Mouse (Mus musculus) adrenal gland, postnatal 4 days (tissue): Measurements from ENCODE around the gene Acss2. TPM values are rescaled to one million over a fixed set of nuclear protein-coding genes. Genes with fewer than 3 reads are reported as not detected.

Source experiments
- DNase-seq, 2 experiments: peaks; one replicate each; pipeline ENCODE4 v3.0.0; 2021 to 2022; ENCODE audit warnings: low spot score in 2 of 2, mixed read lengths in 2 of 2
- microRNA-seq: library from miRNA; unstranded; fragments of <30 nt; microRNA quantifications from one replicate; pipeline ENCODE4 v1.2.0, GENCODE M21; 2021
- total RNA-seq, 2 experiments: library from RNA; stranded (reverse); gene quantifications; 2 replicates each; pipeline ENCODE4 v1.2.3; 2021

The Acss2 gene
- total RNA-seq, 2 experiments from 2014 or later = 20.5 to 26.1 TPM

- peak; percentile 57 for DNase-seq
Measured at GRCm38 (mm10) chr2:155627030-155627738, 109.4 kb downstream of the Acss2 start.

- DNase-seq = no peak
Measured at GRCm38 (mm10) chr2:155628112-155628511, 110.4 kb downstream of the Acss2 start.

- DNase-seq = no peak
Measured at GRCm38 (mm10) chr2:155628519-155628918, 110.8 kb downstream of the Acss2 start.

- no peak for DNase-seq
Measured at GRCm38 (mm10) chr2:155629231-155629661, 111.5 kb downstream of the Acss2 start.

GRCm38 (mm10) chr2:155630153-155630552, 112.4 kb downstream of the Acss2 start:
- DNase-seq = no peak

GRCm38 (mm10) chr2:155630590-155631416, 113.1 kb downstream of the Acss2 start:
- no peak for DNase-seq

GRCm38 (mm10) chr2:155632138-155632936, 114.6 kb downstream of the Acss2 start:
- DNase-seq = no peak

GRCm38 (mm10) chr2:155633121-155633520, 115.4 kb downstream of the Acss2 start:
- no peak for DNase-seq

- DNase-seq = no peak
Measured at GRCm38 (mm10) chr2:155633731-155634130, 116.0 kb downstream of the Acss2 start.

GRCm38 (mm10) chr2:155634562-155634961, 116.8 kb downstream of the Acss2 start:
- no peak for DNase-seq

Small RNA genes within 50 kb of the gene (microRNA-seq; reads per million reads assigned to microRNA genes)
- gene Mir499 = 6.0 reads per million, percentile 17 among the genes with 10 or more reads in this experiment

Other genes starting within 250 kb of the Acss2 start
- gene Map1lc3a, start 241.7 kb upstream of the Acss2 start, total RNA-seq = 100 to 1,000 TPM; 364 to 392 TPM
- 10 to 100 TPM; 34.2 to 36.4 TPM for gene Pigu, start 160.5 kb upstream of the Acss2 start, total RNA-seq
- 100 to 1,000 TPM; 156 to 163 TPM for gene Trp53inp2, start 136.9 kb upstream of the Acss2 start, total RNA-seq
- 10 to 100 TPM; 54.8 to 65.8 TPM for gene Ncoa6, start 44.1 kb upstream of the Acss2 start, total RNA-seq
- 1 to 10 TPM; 7.5 to 8.2 TPM for gene Ggt7, start 289 bp downstream of the Acss2 start, total RNA-seq
- gene Gss, start 74.9 kb downstream of the Acss2 start, total RNA-seq = 10 to 100 TPM; 38.7 to 39.6 TPM
- 1 to 10 TPM in 1 of 2 experiments, under 1 TPM in 1; 0.62 to 1.8 TPM for gene Myh7b, start 93.3 kb downstream of the Acss2 start, total RNA-seq
- 100 to 1,000 TPM; 129 to 141 TPM for gene Trpc4ap, start 174.4 kb downstream of the Acss2 start, total RNA-seq
- gene Edem2, start 211.5 kb downstream of the Acss2 start, total RNA-seq = 10 to 100 TPM; 42.0 to 43.8 TPM
- gene Gm17581, start 217.9 kb downstream of the Acss2 start, total RNA-seq = not detected
- 10 to 100 TPM; 30.2 to 32.7 TPM for gene Procr, start 233.2 kb downstream of the Acss2 start, total RNA-seq